Mouse (Mus musculus): Measurements from ENCODE around the gene Smg9.

Smg9 gene

DNA sequence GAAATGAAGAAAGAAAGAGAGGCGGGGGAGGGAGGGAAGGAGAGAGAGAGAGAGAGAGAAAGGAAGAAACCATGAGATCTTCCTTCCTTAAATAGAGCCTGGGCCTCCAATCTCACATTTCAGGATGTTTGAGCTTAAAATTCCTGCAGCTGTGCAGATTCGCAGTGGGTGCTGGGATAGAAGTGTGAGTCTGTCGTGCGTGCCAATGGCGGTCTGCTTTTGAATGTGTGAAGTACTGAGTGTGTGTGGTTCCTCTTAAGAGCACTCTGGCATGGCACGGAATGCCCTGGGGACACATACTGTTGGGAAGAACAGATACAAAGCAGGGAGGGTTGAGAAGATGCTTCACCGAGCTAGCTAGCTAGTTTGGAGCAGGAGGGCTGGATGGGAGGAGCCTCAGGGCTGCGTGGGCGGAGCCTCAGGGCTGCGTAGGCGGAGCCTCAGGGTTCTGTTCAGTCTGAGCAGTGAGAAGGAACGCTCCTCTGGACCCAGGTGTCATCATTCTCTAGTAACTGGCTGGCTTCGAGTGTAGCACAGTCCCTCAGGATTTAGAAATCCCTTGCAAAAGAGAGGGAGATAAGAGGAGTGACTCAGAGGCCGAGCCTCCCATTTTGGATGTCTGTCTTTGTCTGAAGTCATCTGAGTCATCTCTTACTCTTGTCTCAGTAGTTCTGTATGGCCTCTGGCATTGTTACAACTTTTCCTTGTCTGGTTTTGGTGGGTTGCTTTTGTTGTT lies 49.5 kb downstream of the Smg9 start:
- peak; percentile 9 for DNase-seq

GRCm38 (mm10) chr7:24450585-24451017 lies 51.2 kb downstream of the Smg9 start:
- no peak for DNase-seq

DNA sequence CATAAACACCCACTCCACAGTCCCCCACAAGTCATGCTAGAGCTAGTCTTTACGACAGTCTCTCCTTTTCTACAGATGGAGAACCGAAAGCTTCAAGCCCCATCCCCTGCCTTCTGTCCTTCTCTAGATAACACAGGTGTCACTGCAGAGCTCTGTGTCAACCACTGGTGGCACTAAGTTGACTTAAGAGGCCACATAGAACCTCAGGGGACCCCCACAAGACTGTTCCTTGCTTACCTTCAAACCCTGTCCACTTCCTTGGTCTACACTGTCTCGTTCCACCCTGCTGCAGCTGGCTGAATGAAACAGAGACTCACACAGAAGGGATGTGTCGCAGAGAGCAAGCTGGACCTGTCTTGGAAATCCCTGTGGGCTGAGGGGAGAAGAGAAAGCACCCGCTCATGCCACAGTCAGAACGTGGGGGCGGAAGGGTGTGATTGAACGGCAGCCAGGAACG lies 52.5 kb downstream of the Smg9 start, which contains the start of gene Irgc1:
TSS of gene Irgc1 (minus strand) at position 443 of the 457 bp plus-strand sequence.
- no peak for DNase-seq

- no peak for DNase-seq
Measured at GRCm38 (mm10) chr7:24454199-24454598, 54.8 kb downstream of the Smg9 start.

- no peak for DNase-seq
Measured at GRCm38 (mm10) chr7:24455726-24456125, 56.3 kb downstream of the Smg9 start.

DNA sequence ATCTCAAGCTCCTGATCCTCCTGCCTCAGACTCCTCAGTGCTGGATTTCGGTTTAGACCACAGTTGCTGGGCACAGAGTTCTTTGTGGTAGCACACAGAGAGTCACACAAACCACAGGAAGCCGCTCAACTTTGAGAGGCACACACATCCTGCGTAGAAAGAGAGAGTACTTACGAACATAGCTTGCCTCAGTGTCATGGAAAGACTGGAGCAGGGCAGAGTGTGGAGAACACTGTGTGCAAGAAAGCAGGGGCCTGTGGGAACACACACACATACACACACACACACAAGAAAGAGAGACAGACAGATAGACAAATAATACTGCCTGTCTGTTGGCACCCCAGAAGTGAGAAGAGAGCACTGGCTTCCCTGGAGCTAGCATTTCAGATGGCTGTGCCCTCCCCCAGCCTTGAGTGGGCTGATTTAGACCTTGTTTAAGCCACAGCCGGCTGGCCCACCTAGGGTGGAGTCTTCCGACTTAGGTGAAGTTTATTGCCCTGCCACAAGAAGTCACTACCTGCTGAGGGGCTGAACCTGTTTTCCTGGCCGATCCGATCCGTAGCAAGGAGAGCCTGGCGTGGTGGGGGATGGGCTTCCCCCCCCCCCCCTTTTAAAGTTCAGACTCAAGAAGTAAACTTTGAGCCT lies 58.4 kb downstream of the Smg9 start:
- no peak for DNase-seq

GRCm38 (mm10) chr7:24459440-24459839 lies 60.0 kb downstream of the Smg9 start:
- DNase-seq, result no peak

- DNase-seq, result no peak
Measured at GRCm38 (mm10) chr7:24459843-24460242, 60.4 kb downstream of the Smg9 start.

DNA sequence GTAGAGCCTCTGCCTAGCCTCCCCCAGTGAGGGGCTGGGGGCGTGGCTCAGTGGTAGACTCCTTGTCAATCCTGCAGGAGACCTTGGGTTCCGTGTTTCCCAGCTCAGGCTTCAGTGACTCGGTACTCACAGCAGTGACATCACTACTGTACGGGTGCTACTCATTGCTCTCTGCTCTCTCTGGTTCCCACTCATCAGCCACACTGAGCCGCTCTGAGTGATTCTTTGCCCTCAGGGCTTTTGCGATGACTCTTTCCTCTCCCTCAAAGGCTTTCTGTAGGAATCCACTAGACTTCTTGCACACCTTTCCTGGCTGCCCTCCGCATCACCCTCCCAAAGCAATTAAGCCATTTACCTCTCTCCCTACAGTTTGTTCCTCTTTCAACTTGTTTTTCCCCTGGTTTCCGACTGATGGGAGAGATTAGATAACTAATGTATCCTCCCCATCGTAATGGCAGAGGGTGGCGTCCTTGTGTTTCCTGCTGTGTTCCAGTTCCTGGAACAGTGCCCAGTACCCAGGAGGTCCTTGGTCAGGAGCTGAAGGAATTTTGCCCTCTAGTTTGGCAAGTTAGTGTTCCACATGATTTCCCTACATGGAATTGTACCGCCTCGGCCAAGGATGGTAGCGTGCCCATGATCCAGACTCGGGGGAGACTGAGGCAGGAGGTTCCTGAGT lies 62.1 kb downstream of the Smg9 start:
- no peak for DNase-seq

DNA sequence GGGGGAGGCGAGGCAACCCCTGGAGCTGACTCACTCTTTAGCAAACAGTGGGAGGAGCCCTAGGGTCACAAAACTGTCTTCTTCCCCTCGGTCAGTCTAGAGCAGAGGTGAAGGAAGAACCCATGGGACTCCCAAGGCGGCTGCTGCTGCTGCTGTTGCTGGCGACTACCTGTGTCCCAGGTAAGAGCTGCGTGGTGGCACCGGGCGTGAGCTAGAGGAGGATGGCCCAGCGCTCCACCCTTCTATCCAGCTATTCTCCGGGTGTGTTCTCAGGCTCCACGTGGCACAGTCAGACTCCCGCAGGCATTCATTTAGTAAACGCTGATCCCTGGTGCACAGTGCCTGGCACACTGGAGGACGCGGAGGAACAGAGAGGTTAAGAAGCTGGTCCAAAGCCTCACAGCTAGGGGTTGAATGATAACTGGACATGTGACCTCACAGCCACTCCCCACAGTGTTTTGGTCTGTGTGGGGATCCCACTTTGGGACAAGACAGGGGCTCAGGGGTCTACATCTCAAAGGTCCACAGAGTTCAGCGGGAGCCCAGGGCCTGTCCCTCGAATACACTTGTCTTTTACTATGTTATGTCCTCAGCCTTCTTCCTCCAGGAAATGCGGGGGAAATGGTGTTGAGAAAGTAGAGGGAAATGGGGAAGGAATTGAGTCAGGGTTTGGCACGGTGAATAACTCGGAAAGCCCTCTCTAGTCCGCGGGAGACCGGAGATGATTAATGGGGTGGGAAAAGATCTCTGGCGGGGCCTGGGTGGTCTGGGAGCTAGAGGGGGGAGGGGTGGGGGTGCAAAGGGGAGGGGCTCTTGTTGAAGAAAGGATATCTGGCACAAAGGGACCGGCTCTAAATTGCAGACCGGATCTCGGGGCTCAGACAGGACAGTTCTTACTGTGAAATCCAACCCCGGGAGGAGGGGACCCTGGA lies 63.2 kb downstream of the Smg9 start, which contains the start of gene Plaur:
TSS of gene Plaur (plus strand) at position 97 of the 932 bp plus-strand sequence.
- peak; percentile 27 for DNase-seq

DNA sequence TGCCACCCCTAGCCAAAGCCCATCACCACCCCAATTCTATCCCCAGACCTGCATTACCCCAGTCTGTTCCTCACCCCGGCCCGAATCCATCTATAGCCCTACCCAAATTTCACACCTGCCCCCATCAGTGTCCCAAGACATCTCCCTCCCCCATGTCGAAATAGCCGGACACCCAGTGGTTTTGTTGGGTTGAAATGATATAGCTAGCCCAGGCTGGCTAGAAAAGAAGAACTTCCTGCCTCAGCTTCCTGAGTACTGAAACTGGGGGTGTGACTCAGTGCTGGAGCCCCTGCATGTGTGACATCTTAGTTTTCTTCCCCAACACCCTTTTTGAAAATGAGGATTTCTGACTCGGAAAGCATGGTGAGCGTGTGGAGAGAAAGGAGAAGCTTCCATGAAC lies 67.4 kb downstream of the Smg9 start:
- DNase-seq, result no peak

DNA sequence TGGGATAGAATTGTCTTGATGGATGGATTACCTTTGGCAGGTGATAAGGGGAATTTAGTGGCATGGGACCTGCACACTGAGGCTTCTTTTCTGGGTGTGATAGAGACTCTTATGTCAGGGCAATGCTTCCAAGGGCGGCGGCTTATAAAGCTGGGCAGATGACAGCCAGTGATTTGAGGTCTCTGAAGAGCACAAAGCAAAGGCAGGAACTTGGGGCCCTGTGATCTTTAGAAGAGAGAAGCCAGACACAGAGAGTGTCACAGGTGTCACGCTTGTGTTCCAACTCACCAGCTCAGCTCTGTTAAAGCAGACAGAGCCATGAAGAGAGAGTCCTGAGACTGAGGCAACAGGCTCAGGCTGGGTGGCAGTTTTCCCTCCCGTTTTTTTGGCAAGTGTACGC lies 68.5 kb downstream of the Smg9 start:
- DNase-seq, result no peak

DNA sequence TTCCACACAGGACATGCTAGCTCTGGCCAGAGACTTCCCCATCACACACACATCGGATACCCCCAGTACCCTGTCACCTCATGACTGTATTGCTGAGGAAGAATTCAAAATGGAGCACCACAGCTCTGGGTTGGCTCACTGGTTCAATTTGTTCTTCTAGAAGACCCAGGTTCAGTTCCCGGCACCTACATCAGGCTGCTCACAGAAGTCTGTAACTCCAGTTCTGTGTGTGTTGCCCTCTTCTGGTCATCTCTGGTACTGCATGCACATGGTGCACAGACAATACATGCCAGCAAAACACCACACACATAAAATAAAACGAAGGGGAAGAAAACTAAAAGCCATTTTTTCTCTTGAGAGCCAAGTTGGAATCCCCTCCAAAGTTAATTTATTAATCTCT lies 69.7 kb downstream of the Smg9 start:
- DNase-seq, result peak; percentile 44

GRCm38 (mm10) chr7:24470356-24470755 lies 70.9 kb downstream of the Smg9 start:
- DNase-seq, result no peak

Measured in retina, postnatal 1 day (tissue).